Mouse (Mus musculus) midbrain, embryonic 13.5 days (tissue): ENCODE data around the gene Cox8b. TPM values are rescaled to one million over a fixed set of nuclear protein-coding genes. Genes with fewer than 3 reads are reported as not detected.

Experiments used
- ATAC-seq: fragments of 200-750 bp; cut with Nextera tagmentation; 2 replicates; pipeline ENCODE4 v1.8.0; 2017; ENCODE audit warnings: mild to moderate bottlenecking, moderate TSS enrichment, moderate library complexity
- H3K27ac ChIP-seq: fragments of 300-500 bp; sonication (generic); 2 replicates; pipeline ENCODE4 v1.5.1; 2015; ENCODE audit warnings: inconsistent platforms, mild to moderate bottlenecking, moderate library complexity
- H3K27me3 ChIP-seq: fragments of 300-500 bp; sonication (generic); 2 replicates; pipeline ENCODE4 v1.6.1; 2015; ENCODE audit warnings: mild to moderate bottlenecking, inconsistent platforms
- H3K36me3 ChIP-seq: fragments of 300-500 bp; sonication (generic); 2 replicates; pipeline ENCODE4 v1.6.1; 2015; ENCODE audit warnings: mild to moderate bottlenecking, inconsistent platforms
- H3K4me1 ChIP-seq: fragments of 300-500 bp; sonication (generic); replicated peaks from 2 replicates; pipeline ENCODE4 v1.6.1; 2015; ENCODE audit warnings: inconsistent platforms
- H3K4me2 ChIP-seq: fragments of 300-500 bp; sonication (generic); replicated peaks from 2 replicates; pipeline ENCODE4 v1.6.1; 2015; ENCODE audit warnings: moderate library complexity, mild to moderate bottlenecking, inconsistent platforms
- H3K4me3 ChIP-seq: fragments of 300-500 bp; sonication (generic); replicated peaks from 2 replicates; pipeline ENCODE4 v1.5.1; 2015; ENCODE audit warnings: mild to moderate bottlenecking, inconsistent platforms
- H3K9ac ChIP-seq: fragments of 300-500 bp; sonication (generic); replicated peaks from 2 replicates; pipeline ENCODE4 v1.6.1; 2015; ENCODE audit warnings: mild to moderate bottlenecking, inconsistent platforms
- H3K9me3 ChIP-seq: fragments of 300-500 bp; sonication (generic); 2 replicates; pipeline ENCODE4 v1.6.1; 2016; ENCODE audit warnings: mild to moderate bottlenecking, inconsistent platforms
- WGBS: fragments of 180-500 bp; shearing (Covaris S2); methylation state at CpG from one replicate; pipeline ENCODE4 v1.1.7; 2015; 5-methylcytosine and 5-hydroxymethylcytosine counted together
- polyA plus RNA-seq: library from polyadenylated mRNA; unstranded; fragments of >200 nt; fragmentation: Nextera tagmentation; extraction: Ambion mirVana; gene quantifications from 2 replicates; pipeline ENCODE4 v1.2.1, GENCODE M21; 2015

The Cox8b gene
- polyA plus RNA-seq = not detected in 2 replicates

- WGBS = 83% methylated on average over 10 of the region's 10 CpGs
- Histone ChIP-seq H3K4me2 (no peak within 1 kb of the TSS), H3K9me3 (no peaks in the 10 kb centered on the region), H3K9ac (no peak within 1 kb of the TSS), H3K36me3 (peaks cover 46% of the 10 kb centered on the region), H3K27me3 (no peaks in the 10 kb centered on the region), H3K27ac (no peak within 1 kb of the TSS), H3K4me3 (no peak within 1 kb of the TSS), H3K4me1 (no peaks in the 10 kb centered on the region; the same call in 1 of the 2 replicates)
- no peak for ATAC-seq
These were observed at the start of gene Cox8b for GRCm38 (mm10) chr7:140900220-140900619. TSS of gene Cox8b (minus strand) at chr7:140900446.

GRCm38 (mm10) chr7:140949255-140949654 is 49.0 kb upstream of the Cox8b start:
- no peak overlapping the region for H3K4me3 ChIP-seq
- 90% methylated on average over 6 of the region's 6 CpGs for WGBS

GRCm38 (mm10) chr7:140948161-140948560 is 47.9 kb upstream of the Cox8b start:
- peaks cover 14% of the 10 kb centered on the region for H3K4me1 ChIP-seq
- 0 out of 2 replicates have a peak, but pooled peaks cover 5% of the 10 kb centered on the region for H3K36me3 ChIP-seq
- H3K4me3 ChIP-seq = no peak overlapping the region
- 90% methylated on average over 8 of the region's 8 CpGs for WGBS
- no peak overlapping the region for H3K4me2 ChIP-seq
- no peaks in the 10 kb centered on the region for H3K9me3 ChIP-seq
- ATAC-seq = no peak
- no peaks in the 10 kb centered on the region for H3K27me3 ChIP-seq
- H3K27ac ChIP-seq = no peak overlapping the region
- no peak overlapping the region for H3K9ac ChIP-seq

More at GRCm38 (mm10) chr7:140949255-140949654, 49.0 kb upstream of the Cox8b start:
- no peak overlapping the region for H3K4me2 ChIP-seq
- peaks cover 16% of the 10 kb centered on the region for H3K4me1 ChIP-seq
- no peak for ATAC-seq
- H3K9me3 ChIP-seq = no peaks in the 10 kb centered on the region
- no peak overlapping the region for H3K9ac ChIP-seq
- H3K27me3 ChIP-seq = no peaks in the 10 kb centered on the region
- H3K27ac ChIP-seq = no peak overlapping the region
- H3K36me3 ChIP-seq = 0 out of 2 replicates have a peak, but pooled peaks cover 5% of the 10 kb centered on the region

- Histone ChIP-seq H3K4me1 (peaks cover 19% of the 10 kb centered on the region), H3K9ac (no peak overlapping the region), H3K4me3 (no peak overlapping the region), H3K27me3 (no peaks in the 10 kb centered on the region), H3K27ac (no peak overlapping the region), H3K4me2 (no peak overlapping the region), H3K36me3 (0 out of 2 replicates have a peak, but pooled peaks cover 5% of the 10 kb centered on the region), H3K9me3 (no peaks in the 10 kb centered on the region)
- 75% methylated on average over 7 of the region's 7 CpGs for WGBS
- ATAC-seq = no peak
These were observed 46.7 kb upstream of the Cox8b start for GRCm38 (mm10) chr7:140946980-140947379.

- no peak for ATAC-seq
- 87% methylated on average over 10 of the region's 10 CpGs for WGBS
- no peak overlapping the region for H3K4me3 ChIP-seq
These were observed 46.1 kb upstream of the Cox8b start for GRCm38 (mm10) chr7:140946311-140946710.

GRCm38 (mm10) chr7:140945247-140945646 is 45.0 kb upstream of the Cox8b start:
- H3K9me3 ChIP-seq = no peaks in the 10 kb centered on the region
- ATAC-seq = no peak
- no peaks in the 10 kb centered on the region for H3K27me3 ChIP-seq
- no peak overlapping the region for H3K9ac ChIP-seq
- no peak overlapping the region for H3K4me3 ChIP-seq
- H3K27ac ChIP-seq = no peak overlapping the region
- H3K36me3 ChIP-seq = 0 out of 2 replicates have a peak, but pooled peaks cover 5% of the 10 kb centered on the region
- 95% methylated on average over 5 of the region's 5 CpGs for WGBS
- peaks cover 16% of the 10 kb centered on the region for H3K4me1 ChIP-seq
- no peak overlapping the region for H3K4me2 ChIP-seq

More at GRCm38 (mm10) chr7:140946311-140946710, 46.1 kb upstream of the Cox8b start:
- H3K4me2 ChIP-seq = no peak overlapping the region
- no peaks in the 10 kb centered on the region for H3K27me3 ChIP-seq
- no peak overlapping the region for H3K9ac ChIP-seq
- H3K27ac ChIP-seq = no peak overlapping the region
- H3K4me1 ChIP-seq = peaks cover 24% of the 10 kb centered on the region
- no peaks in the 10 kb centered on the region for H3K9me3 ChIP-seq
- H3K36me3 ChIP-seq = 0 out of 2 replicates have a peak, but pooled peaks cover 5% of the 10 kb centered on the region

- H3K4me2 ChIP-seq = no peak overlapping the region
- H3K9me3 ChIP-seq = no peaks in the 10 kb centered on the region
- H3K9ac ChIP-seq = no peak overlapping the region
- ATAC-seq = no peak
- 89% methylated on average over 7 of the region's 7 CpGs for WGBS
- H3K4me1 ChIP-seq = peaks cover 14% of the 10 kb centered on the region
- H3K27ac ChIP-seq = no peak overlapping the region
- peaks cover 4% of the 10 kb centered on the region; the same call in 1 of the 2 replicates for H3K27me3 ChIP-seq
- H3K36me3 ChIP-seq = 0 out of 2 replicates have a peak, but pooled peaks cover 5% of the 10 kb centered on the region
- H3K4me3 ChIP-seq = no peak overlapping the region
These were observed 44.0 kb upstream of the Cox8b start for GRCm38 (mm10) chr7:140944236-140944635.

- 0 out of 2 replicates have a peak, but pooled peaks cover 1% of the 10 kb centered on the region for H3K36me3 ChIP-seq
- no peak overlapping the region for H3K27ac ChIP-seq
- ATAC-seq = no peak
- no peak overlapping the region for H3K4me3 ChIP-seq
- WGBS = 91% methylated on average over 4 of the region's 4 CpGs
- H3K4me2 ChIP-seq = no peak overlapping the region
- peaks cover 14% of the 10 kb centered on the region for H3K4me1 ChIP-seq
- H3K9me3 ChIP-seq = no peaks in the 10 kb centered on the region
- peaks cover 4% of the 10 kb centered on the region; the same call in 1 of the 2 replicates for H3K27me3 ChIP-seq
- no peak overlapping the region for H3K9ac ChIP-seq
These were observed 43.1 kb upstream of the Cox8b start for GRCm38 (mm10) chr7:140943356-140943755.

- peaks cover 14% of the 10 kb centered on the region for H3K4me1 ChIP-seq
- H3K9ac ChIP-seq = no peak overlapping the region
- H3K36me3 ChIP-seq = no peaks in the 10 kb centered on the region
- WGBS = 93% methylated on average over 10 of the region's 10 CpGs
- H3K4me2 ChIP-seq = no peak overlapping the region
- peaks cover 4% of the 10 kb centered on the region; the same call in 1 of the 2 replicates for H3K27me3 ChIP-seq
- no peak overlapping the region for H3K4me3 ChIP-seq
- ATAC-seq = no peak
- no peaks in the 10 kb centered on the region for H3K9me3 ChIP-seq
- H3K27ac ChIP-seq = no peak overlapping the region
These were observed 42.6 kb upstream of the Cox8b start for GRCm38 (mm10) chr7:140942811-140943210.

GRCm38 (mm10) chr7:140942341-140942740 is 42.1 kb upstream of the Cox8b start:
- no peak for ATAC-seq
- peak overlapping the region; percentile 54; the same call in 1 of the 2 replicates for H3K9ac ChIP-seq
- WGBS = 67% methylated on average over 9 of the region's 9 CpGs

GRCm38 (mm10) chr7:140941222-140942051 is 41.2 kb upstream of the Cox8b start, which contains the start of gene Pgghg:
TSS of gene Pgghg (plus strand) at chr7:140941391.
- Histone ChIP-seq H3K27me3 (peaks cover 4% of the 10 kb centered on the region; the same call in 1 of the 2 replicates), H3K4me2 (peak within 1 kb of the TSS; percentile 61), H3K9me3 (no peaks in the 10 kb centered on the region), H3K9ac (peak within 1 kb of the TSS; percentile 54), H3K4me3 (peak within 1 kb of the TSS; percentile 46), H3K27ac (peak within 1 kb of the TSS; percentile 19; the same call in 1 of the 2 replicates), H3K36me3 (no peaks in the 10 kb centered on the region), H3K4me1 (peaks cover 14% of the 10 kb centered on the region)
- 4% methylated on average over 33 of the region's 33 CpGs for WGBS
- peak; percentile 90 for ATAC-seq

More at GRCm38 (mm10) chr7:140942341-140942740, 42.1 kb upstream of the Cox8b start:
- no peak overlapping the region for H3K27ac ChIP-seq
- no peaks in the 10 kb centered on the region for H3K36me3 ChIP-seq
- H3K4me3 ChIP-seq = peak overlapping the region; percentile 46
- peaks cover 4% of the 10 kb centered on the region; the same call in 1 of the 2 replicates for H3K27me3 ChIP-seq
- H3K4me1 ChIP-seq = peaks cover 14% of the 10 kb centered on the region
- H3K4me2 ChIP-seq = peak overlapping the region; percentile 61
- no peaks in the 10 kb centered on the region for H3K9me3 ChIP-seq

GRCm38 (mm10) chr7:140939669-140940171 is 39.5 kb upstream of the Cox8b start:
- no peaks in the 10 kb centered on the region for H3K9me3 ChIP-seq
- ATAC-seq = no peak
- H3K36me3 ChIP-seq = no peaks in the 10 kb centered on the region
- H3K27ac ChIP-seq = no peak overlapping the region
- peaks cover 13% of the 10 kb centered on the region; the same call in 1 of the 2 replicates for H3K27me3 ChIP-seq
- 14% methylated on average over 8 of the region's 8 CpGs for WGBS
- no peak overlapping the region for H3K4me2 ChIP-seq
- H3K4me1 ChIP-seq = peaks cover 14% of the 10 kb centered on the region
- no peak overlapping the region for H3K9ac ChIP-seq
- H3K4me3 ChIP-seq = no peak overlapping the region
